Mouse (Mus musculus) liver, embryonic 14.5 days (tissue): ENCODE data around the gene Perp.

Experiments used
- CTCF ChIP-seq: IDR thresholded peaks from 2 replicates; pipeline ENCODE4 v1.5.1; 2016; ENCODE audit warnings: antibody characterized with exemption, low read depth, control low read depth
- EP300 ChIP-seq: IDR thresholded peaks from 2 replicates; pipeline ENCODE4 v1.6.1; 2016; ENCODE audit warnings: antibody characterized with exemption, low read depth

DNA sequence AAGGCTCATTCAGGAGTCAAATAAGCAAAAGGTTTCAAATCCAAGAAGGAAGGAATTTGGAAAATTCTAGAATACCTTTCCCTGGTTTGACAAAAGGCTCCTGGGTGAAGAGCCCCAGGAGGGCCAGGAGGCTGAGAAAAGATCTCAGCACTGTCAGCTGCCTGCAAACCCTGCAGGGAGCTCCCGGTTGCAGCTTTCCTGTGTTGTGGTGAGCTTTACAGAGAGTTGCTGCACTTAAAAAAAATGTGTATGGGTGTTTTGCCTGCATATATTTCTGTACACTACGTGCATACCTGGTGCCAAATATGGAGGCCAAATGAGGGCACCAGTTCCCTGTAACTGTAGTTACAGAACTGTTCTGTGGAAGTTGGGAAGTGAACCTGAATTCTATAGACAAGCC is 16.9 kb upstream of the Perp start:
- no peak for TF ChIP-seq CTCF
- no peak for TF ChIP-seq EP300
